Mouse (Mus musculus) limb, embryonic 11.5 days (tissue): ENCODE measurements at regions not wholly inside any gene's neighbourhood (a gene's known extent, or its start where the extent isn't known, plus 50 kb on each side); places are given as distances from the start of the nearest gene placed in this dataset.

Experiments used
- ATAC-seq: fragments of 200-750 bp; cut with Nextera tagmentation; 2 replicates; pipeline ENCODE4 v1.8.0; 2017; ENCODE audit warnings: low read depth; ENCODE audit not compliant: insufficient number of reproducible peaks, low FRiP score, low TSS enrichment
- DNase-seq: peaks from one replicate; pipeline ENCODE4 v3.0.0-alpha.2; 2015; ENCODE audit warnings: low spot score
- H3K27ac ChIP-seq: fragments of 300-500 bp; sonication (generic); replicated peaks from 2 replicates; pipeline ENCODE4 v1.5.1; 2014; ENCODE audit warnings: low read depth, mild to moderate bottlenecking, low read length
- H3K27me3 ChIP-seq: fragments of 300-500 bp; sonication (generic); 2 replicates; pipeline ENCODE4 v1.6.1; 2014; ENCODE audit warnings: mild to moderate bottlenecking, low read length, mixed read lengths; ENCODE audit not compliant: control insufficient read depth, insufficient read depth
- H3K36me3 ChIP-seq: fragments of 300-500 bp; sonication (generic); 2 replicates; pipeline ENCODE4 v1.6.1; 2014; ENCODE audit warnings: mild to moderate bottlenecking, low read length, moderate library complexity, mixed read lengths; ENCODE audit not compliant: control insufficient read depth, insufficient read depth
- H3K4me1 ChIP-seq: fragments of 300-500 bp; sonication (generic); 2 replicates; pipeline ENCODE4 v1.6.1; 2014; ENCODE audit warnings: low read length, mixed read lengths; ENCODE audit not compliant: control insufficient read depth, insufficient read depth
- H3K4me2 ChIP-seq: fragments of 300-500 bp; sonication (generic); 2 replicates; pipeline ENCODE4 v1.6.1; 2014; ENCODE audit warnings: low read depth, mild to moderate bottlenecking, moderate library complexity; ENCODE audit not compliant: severe bottlenecking
- H3K4me3 ChIP-seq: fragments of 300-500 bp; sonication (generic); 2 replicates; pipeline ENCODE4 v1.5.1; 2014; ENCODE audit warnings: low read depth, low read length
- H3K9ac ChIP-seq: fragments of 300-500 bp; sonication (generic); 2 replicates; pipeline ENCODE4 v1.6.1; 2014; ENCODE audit warnings: mild to moderate bottlenecking, low read length
- H3K9me3 ChIP-seq: fragments of 300-500 bp; sonication (generic); 2 replicates; pipeline ENCODE4 v1.6.1; 2016; ENCODE audit warnings: low read length; ENCODE audit not compliant: control insufficient read depth
- WGBS: fragments of 180-500 bp; shearing (Covaris S2); extraction: QIAGEN DNeasy Blood & Tissue Kit; methylation state at CpG from one replicate; pipeline ENCODE4 v1.1.7; 2014; 5-methylcytosine and 5-hydroxymethylcytosine counted together

DNA sequence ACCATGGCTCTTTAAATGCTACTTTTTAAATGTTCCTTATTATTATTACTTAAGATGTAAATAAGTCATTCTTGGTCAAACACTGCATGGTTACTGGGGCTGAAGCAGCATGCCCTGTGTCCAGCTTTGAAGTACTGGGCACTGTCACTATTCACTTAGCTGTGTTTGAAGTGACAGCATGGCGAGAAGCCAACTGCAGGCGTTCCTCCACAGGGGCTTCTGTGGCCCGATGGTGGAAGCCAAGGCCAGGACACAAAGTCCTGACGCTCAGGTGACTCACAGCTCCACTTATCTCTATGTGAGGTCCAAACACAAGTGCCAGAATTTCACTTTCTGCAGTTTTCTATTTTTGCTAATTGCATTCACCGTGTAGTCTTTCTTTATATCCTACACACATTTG lies 65.3 kb downstream of the Cdca7 start:
- Histone ChIP-seq H3K27me3 (no peaks in the 10 kb centered on the region), H3K4me2 (no peak overlapping the region), H3K36me3 (no peaks in the 10 kb centered on the region), H3K9ac (no peak overlapping the region), H3K4me3 (no peak overlapping the region), H3K4me1 (no peaks in the 10 kb centered on the region), H3K9me3 (no peaks in the 10 kb centered on the region), H3K27ac (no peak overlapping the region)
- 83% methylated on average over 5 of the region's 5 CpGs for WGBS
- ATAC-seq (no peak), DNase-seq (no peak)

- WGBS = 79% methylated on average over 1 of the region's 1 CpGs
- no peak overlapping the region for H3K9ac ChIP-seq
- H3K4me3 ChIP-seq = no peak overlapping the region
- no peaks in the 10 kb centered on the region for H3K4me1 ChIP-seq
- no peaks in the 10 kb centered on the region for H3K27me3 ChIP-seq
- H3K36me3 ChIP-seq = no peaks in the 10 kb centered on the region
- DNase-seq (no peak), ATAC-seq (no peak)
- H3K4me2 ChIP-seq = no peak overlapping the region
- H3K9me3 ChIP-seq = no peaks in the 10 kb centered on the region
- no peak overlapping the region for H3K27ac ChIP-seq
Measured at GRCm38 (mm10) chr2:72545453-72545852, 69.5 kb downstream of the Cdca7 start.

DNA sequence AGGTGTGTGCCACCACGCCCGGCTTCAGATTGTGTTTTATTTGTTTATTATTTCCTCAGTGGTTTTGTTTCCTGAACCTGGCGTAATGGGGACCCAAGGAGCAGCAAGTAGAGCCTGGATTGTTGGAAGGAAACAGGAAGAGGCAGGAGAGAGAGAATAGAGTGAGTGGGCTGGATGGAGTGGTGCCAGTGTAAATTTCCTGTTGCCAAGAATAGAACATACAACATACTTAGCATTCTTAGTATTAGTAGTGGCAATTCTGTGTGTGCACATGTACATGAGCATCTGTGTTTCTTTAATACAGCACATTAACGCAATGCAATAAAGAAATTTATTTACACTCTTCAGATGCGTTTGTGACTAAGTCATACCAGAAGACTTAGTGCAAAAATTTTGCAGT lies 70.5 kb downstream of the Cdca7 start:
- 89% methylated on average over 5 of the region's 5 CpGs for WGBS
- Histone ChIP-seq H3K36me3 (no peaks in the 10 kb centered on the region), H3K4me2 (no peak overlapping the region), H3K4me1 (no peaks in the 10 kb centered on the region), H3K4me3 (no peak overlapping the region), H3K9ac (no peak overlapping the region), H3K27me3 (no peaks in the 10 kb centered on the region), H3K9me3 (no peaks in the 10 kb centered on the region), H3K27ac (no peak overlapping the region)
- no peak for DNase-seq
- no peak for ATAC-seq

DNA sequence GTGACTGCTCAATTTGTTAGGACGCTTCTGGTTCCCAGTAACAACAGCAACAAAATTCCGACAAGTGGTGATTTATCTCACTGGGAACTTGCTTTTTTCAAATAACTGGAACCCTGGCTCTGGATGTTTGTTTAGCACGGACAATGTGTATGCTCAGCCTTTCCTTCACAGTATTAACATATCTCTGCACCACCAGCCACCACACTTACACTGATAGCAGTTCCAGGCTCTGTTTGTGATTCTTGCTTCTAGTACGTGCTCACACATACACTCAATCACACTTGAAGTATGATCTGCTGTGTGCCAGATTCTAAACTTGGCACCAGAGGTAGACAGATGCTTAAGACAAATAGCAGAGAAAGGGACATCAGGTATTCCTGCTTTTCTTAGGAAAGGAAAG lies 71.0 kb downstream of the Cdca7 start:
- H3K4me1 ChIP-seq = no peaks in the 10 kb centered on the region
- ATAC-seq = no peak
- no peak overlapping the region for H3K27ac ChIP-seq
- WGBS = 76% methylated on average over 4 of the region's 4 CpGs
- no peak for DNase-seq
- H3K9me3 ChIP-seq = no peaks in the 10 kb centered on the region
- H3K27me3 ChIP-seq = no peaks in the 10 kb centered on the region
- no peak overlapping the region for H3K4me2 ChIP-seq
- no peaks in the 10 kb centered on the region for H3K36me3 ChIP-seq
- no peak overlapping the region for H3K4me3 ChIP-seq
- H3K9ac ChIP-seq = no peak overlapping the region

DNA sequence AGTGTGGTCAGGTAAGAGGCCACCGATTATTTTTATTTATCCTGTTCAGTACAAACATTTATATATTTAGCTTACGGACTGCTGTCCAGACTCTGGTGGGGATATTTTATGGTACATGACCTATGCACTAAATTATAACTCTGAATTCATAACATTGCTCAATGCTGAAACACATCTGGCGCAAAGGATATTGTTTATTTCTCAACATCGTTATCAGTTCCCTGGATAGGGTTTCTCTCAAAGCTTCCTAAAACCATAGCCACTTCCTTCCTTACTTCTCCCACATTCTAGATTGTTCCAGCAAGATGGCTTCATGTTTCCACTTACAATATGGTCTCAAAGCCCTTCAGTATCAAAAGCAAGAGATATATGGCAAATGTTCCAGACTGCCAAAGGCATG lies 75.3 kb downstream of the Cdca7 start:
- Histone ChIP-seq H3K9ac (no peak overlapping the region), H3K9me3 (no peaks in the 10 kb centered on the region), H3K36me3 (no peaks in the 10 kb centered on the region), H3K4me3 (no peak overlapping the region), H3K4me1 (no peaks in the 10 kb centered on the region), H3K27ac (no peak overlapping the region), H3K27me3 (no peaks in the 10 kb centered on the region), H3K4me2 (no peak overlapping the region)
- 90% methylated on average over 4 of the region's 4 CpGs for WGBS
- DNase-seq (no peak), ATAC-seq (no peak)

DNA sequence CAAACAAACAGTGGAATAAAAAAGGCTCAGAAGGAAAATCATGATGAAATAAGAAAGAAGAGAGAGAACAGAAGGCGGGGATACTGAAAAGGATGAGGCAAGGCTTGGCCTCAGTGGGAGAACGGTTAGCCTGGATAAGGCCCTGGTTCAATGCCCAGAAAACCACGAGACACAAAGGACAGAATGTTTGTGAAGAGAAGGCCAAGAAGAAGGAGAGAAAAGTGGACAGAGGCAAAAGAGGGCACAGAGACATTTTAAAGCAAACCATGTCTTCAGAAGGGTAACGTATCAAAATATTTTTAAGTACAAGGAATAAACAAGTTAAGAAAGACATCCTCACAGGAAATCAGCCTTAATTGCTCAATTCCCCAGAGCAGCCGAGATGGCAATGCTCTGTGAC lies 78.6 kb downstream of the Cdca7 start:
- Histone ChIP-seq H3K4me3 (no peak overlapping the region), H3K4me2 (no peak overlapping the region), H3K27me3 (no peaks in the 10 kb centered on the region), H3K36me3 (no peaks in the 10 kb centered on the region), H3K27ac (no peak overlapping the region), H3K9me3 (no peaks in the 10 kb centered on the region), H3K9ac (no peak overlapping the region), H3K4me1 (peaks cover 11% of the 10 kb centered on the region)
- ATAC-seq (no peak), DNase-seq (no peak)
- 83% methylated on average over 5 of the region's 5 CpGs for WGBS

- H3K27ac ChIP-seq = no peak overlapping the region
- 92% methylated on average over 4 of the region's 4 CpGs for WGBS
- peaks cover 11% of the 10 kb centered on the region for H3K4me1 ChIP-seq
- H3K4me3 ChIP-seq = no peak overlapping the region
- no peaks in the 10 kb centered on the region for H3K27me3 ChIP-seq
- no peak overlapping the region for H3K9ac ChIP-seq
- H3K4me2 ChIP-seq = no peak overlapping the region
- no peaks in the 10 kb centered on the region for H3K36me3 ChIP-seq
- DNase-seq (no peak), ATAC-seq (no peak)
- H3K9me3 ChIP-seq = no peaks in the 10 kb centered on the region
Measured at GRCm38 (mm10) chr2:72555116-72555515, 79.2 kb downstream of the Cdca7 start.

- Histone ChIP-seq H3K27me3 (no peaks in the 10 kb centered on the region), H3K4me1 (peaks cover 11% of the 10 kb centered on the region), H3K27ac (no peak overlapping the region), H3K4me2 (no peak overlapping the region), H3K36me3 (no peaks in the 10 kb centered on the region), H3K9me3 (no peaks in the 10 kb centered on the region), H3K4me3 (no peak overlapping the region), H3K9ac (no peak overlapping the region)
- no peak for DNase-seq
- no peak for ATAC-seq
- whole genome bisulfite sequencing = 68% methylated on average over 6 of the region's 6 CpGs
Measured at GRCm38 (mm10) chr2:72555556-72555955, 79.6 kb downstream of the Cdca7 start.

- DNase-seq (peak; percentile 23), ATAC-seq (no peak)
- H3K4me1 ChIP-seq = peaks cover 11% of the 10 kb centered on the region
- no peak overlapping the region for H3K27ac ChIP-seq
- H3K27me3 ChIP-seq = no peaks in the 10 kb centered on the region
- H3K4me3 ChIP-seq = no peak overlapping the region
- H3K4me2 ChIP-seq = no peak overlapping the region
- WGBS = 61% methylated on average over 8 of the region's 8 CpGs
- H3K9ac ChIP-seq = no peak overlapping the region
- no peaks in the 10 kb centered on the region for H3K36me3 ChIP-seq
- no peaks in the 10 kb centered on the region for H3K9me3 ChIP-seq
Measured at GRCm38 (mm10) chr2:72556064-72556821, 80.3 kb downstream of the Cdca7 start.
